Mouse (Mus musculus) spleen, adult 2 months (tissue): ENCODE data around the gene Fgf9. TPM values are rescaled to one million over a fixed set of nuclear protein-coding genes. Genes with fewer than 3 reads are reported as not detected.

Experiments used
- DNase-seq, 2 experiments: peaks; one replicate each; pipeline versions ENCODE4 v3.0.0 to v3.0.0-alpha.2; 2012 to 2021; ENCODE audit warnings: low spot score in 2 of 2, low read depth in 1 of 2
- H3K27ac ChIP-seq: fragments of 200-500 bp; 2 replicates; pipeline ENCODE4 v1.5.1; 2012; ENCODE audit warnings: low read length, inconsistent platforms; ENCODE audit not compliant: insufficient read depth
- H3K27me3 ChIP-seq: fragments of 200-500 bp; 2 replicates; pipeline ENCODE4 v1.6.1; 2012; ENCODE audit warnings: mild to moderate bottlenecking, moderate library complexity, low read length, inconsistent platforms; ENCODE audit not compliant: control insufficient read depth, insufficient read depth
- H3K36me3 ChIP-seq: fragments of 200-500 bp; 2 replicates; pipeline ENCODE4 v1.6.1; 2012; ENCODE audit warnings: mild to moderate bottlenecking, low read length, inconsistent platforms; ENCODE audit not compliant: control insufficient read depth, insufficient read depth
- H3K4me1 ChIP-seq: fragments of 200-500 bp; 2 replicates; pipeline ENCODE4 v1.6.1; 2011; ENCODE audit warnings: inconsistent platforms; ENCODE audit not compliant: control insufficient read depth, insufficient read depth, insufficient read length
- H3K4me3 ChIP-seq: fragments of 200-500 bp; 2 replicates; pipeline ENCODE4 v1.5.1; 2011; ENCODE audit warnings: mild to moderate bottlenecking, inconsistent platforms; ENCODE audit not compliant: insufficient read depth, insufficient read length; ENCODE audit errors: extremely low read depth
- CTCF ChIP-seq: fragments of 200-500 bp; IDR thresholded peaks from 2 replicates; pipeline ENCODE4 v1.5.1; 2011; ENCODE audit warnings: mild to moderate bottlenecking, inconsistent platforms; ENCODE audit not compliant: insufficient read depth, insufficient read length, insufficient replicate concordance; ENCODE audit errors: extremely low read depth
- POLR2A ChIP-seq: fragments of 200-500 bp; IDR thresholded peaks from 2 replicates; pipeline ENCODE4 v1.6.1; 2011; ENCODE audit warnings: low read depth, low read length, inconsistent platforms
- WGBS: fragments of 180-500 bp; shearing (Covaris S2); methylation state at CpG from one replicate; pipeline ENCODE4 v1.1.7; 2018; 5-methylcytosine and 5-hydroxymethylcytosine counted together
- polyA plus RNA-seq: library from polyadenylated mRNA; depleted of rRNA; stranded (reverse); fragments of >200 nt; gene quantifications from 2 replicates; pipeline ENCODE4 v1.2.3, GENCODE M21; 2012

Fgf9 gene
- polyA plus RNA-seq, 1 experiment: not detected

DNA sequence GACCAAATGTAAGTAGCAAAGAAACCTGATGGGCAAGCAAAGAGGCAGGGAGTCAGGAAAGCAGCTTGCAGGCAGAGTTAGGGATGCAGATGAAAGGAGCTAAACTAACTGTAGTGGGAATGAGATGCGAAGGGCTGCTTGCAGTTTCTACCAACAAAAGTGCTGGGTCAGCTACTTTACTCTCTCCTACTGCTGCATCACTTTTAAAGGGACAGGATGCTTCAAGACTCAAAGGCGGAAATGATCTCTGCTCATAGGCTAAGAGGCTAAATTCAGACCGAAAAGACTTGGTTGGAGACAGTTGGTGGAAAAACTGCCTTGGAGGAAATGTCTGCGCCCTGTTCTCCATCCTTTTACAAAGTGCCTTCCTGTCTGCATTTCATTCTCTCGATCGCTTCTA, 420 bp upstream of the Fgf9 start:
- WGBS: 2% methylated on average over 6 of the region's 6 CpGs
- no peak for TF ChIP-seq POLR2A
- TF ChIP-seq CTCF: no peak
- no peak for DNase-seq
- no peaks in the 10 kb centered on the region for H3K36me3 ChIP-seq
- H3K4me1 ChIP-seq: peaks cover 11% of the 10 kb centered on the region
- H3K4me3 ChIP-seq: no peak overlapping the region
- H3K27me3 ChIP-seq: peaks cover 34% of the 10 kb centered on the region
- no peak overlapping the region for H3K27ac ChIP-seq

GRCm38 (mm10) chr14:58071120-58071641, 834 bp downstream of the Fgf9 start:
- TF ChIP-seq CTCF (no peak), POLR2A (no peak)
- H3K4me1 ChIP-seq: peaks cover 17% of the 10 kb centered on the region
- DNase-seq: no peak
- H3K4me3 ChIP-seq: peak overlapping the region; percentile 10
- peaks cover 47% of the 10 kb centered on the region for H3K27me3 ChIP-seq
- H3K27ac ChIP-seq: no peak overlapping the region
- H3K36me3 ChIP-seq: no peaks in the 10 kb centered on the region
- WGBS: 2% methylated on average over 31 of the region's 31 CpGs

- peak overlapping the region; percentile 62 for H3K4me3 ChIP-seq
- DNase-seq: peak in 1 of 2 experiments; percentile 36
- 1% methylated on average over 85 of the region's 85 CpGs for WGBS
- H3K4me1 ChIP-seq: peaks cover 22% of the 10 kb centered on the region
- no peaks in the 10 kb centered on the region for H3K36me3 ChIP-seq
- peaks cover 53% of the 10 kb centered on the region for H3K27me3 ChIP-seq
- TF ChIP-seq CTCF (no peak), POLR2A (no peak)
- H3K27ac ChIP-seq: no peak overlapping the region
These were observed 1.8 kb downstream of the Fgf9 start for GRCm38 (mm10) chr14:58071830-58072770.

DNA sequence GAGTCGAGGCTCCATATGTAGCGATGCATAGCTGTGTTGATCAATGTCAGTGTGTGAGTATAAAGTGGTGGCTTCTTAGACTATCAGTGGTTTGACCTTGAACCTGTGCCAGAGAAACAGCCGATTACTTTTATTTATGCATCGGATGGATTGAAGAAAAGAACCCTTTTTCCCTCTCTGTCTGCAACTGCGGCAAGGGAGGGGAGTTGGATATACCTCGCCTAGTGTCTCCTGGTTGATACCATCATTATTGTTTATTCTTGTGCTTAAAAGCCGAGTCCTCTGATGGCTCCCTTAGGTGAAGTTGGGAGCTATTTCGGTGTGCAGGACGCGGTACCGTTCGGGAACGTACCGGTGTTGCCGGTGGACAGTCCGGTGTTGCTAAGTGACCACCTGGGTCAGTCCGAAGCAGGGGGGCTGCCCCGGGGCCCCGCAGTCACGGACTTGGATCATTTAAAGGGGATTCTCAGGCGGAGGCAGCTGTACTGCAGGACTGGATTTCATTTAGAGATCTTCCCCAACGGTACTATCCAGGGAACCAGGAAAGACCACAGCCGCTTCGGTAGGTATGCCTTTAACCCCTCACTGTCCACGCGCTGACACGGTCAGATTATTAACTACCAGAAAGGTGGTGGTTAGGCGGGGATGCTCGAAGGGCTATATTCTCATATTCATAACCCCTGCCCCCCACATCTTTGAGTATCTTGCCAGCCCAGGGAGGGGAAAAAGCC, 2.6 kb downstream of the Fgf9 start:
- Histone ChIP-seq H3K27me3 (peaks cover 54% of the 10 kb centered on the region), H3K4me3 (0 out of 2 replicates have a peak overlapping the region, but pooled peaks have one; percentile 62), H3K4me1 (peaks cover 22% of the 10 kb centered on the region), H3K27ac (no peak overlapping the region), H3K36me3 (no peaks in the 10 kb centered on the region)
- no peak for TF ChIP-seq CTCF
- TF ChIP-seq POLR2A: no peak
- no peak for DNase-seq
- 4% methylated on average over 29 of the region's 29 CpGs for WGBS

- H3K36me3 ChIP-seq: no peaks in the 10 kb centered on the region
- 2% methylated on average over 20 of the region's 20 CpGs for WGBS
- no peak overlapping the region for H3K27ac ChIP-seq
- peaks cover 22% of the 10 kb centered on the region for H3K4me1 ChIP-seq
- TF ChIP-seq CTCF (no peak), POLR2A (no peak)
- peak overlapping the region; percentile 9; the same call in 1 of the 2 replicates for H3K4me3 ChIP-seq
- peaks cover 55% of the 10 kb centered on the region for H3K27me3 ChIP-seq
- no peak for DNase-seq
These were observed 3.6 kb downstream of the Fgf9 start for GRCm38 (mm10) chr14:58073936-58074335.

GRCm38 (mm10) chr14:58074621-58075432, 4.5 kb downstream of the Fgf9 start:
- Histone ChIP-seq H3K36me3 (no peaks in the 10 kb centered on the region), H3K4me3 (peak overlapping the region; percentile 43; the same call in 1 of the 2 replicates), H3K27ac (no peak overlapping the region), H3K27me3 (peaks cover 55% of the 10 kb centered on the region), H3K4me1 (peaks cover 22% of the 10 kb centered on the region)
- no peak for DNase-seq
- TF ChIP-seq POLR2A (no peak), CTCF (no peak)
- 1% methylated on average over 61 of the region's 61 CpGs for WGBS
